Mouse (Mus musculus): ENCODE measurements around the gene Tbxas1. TPM values are rescaled to one million over a fixed set of nuclear protein-coding genes. Genes with fewer than 3 reads are reported as not detected.
A peak's percentile ranks its signal among the peaks of the same experiment; 100 is the strongest.

Tbxas1 gene
- polyA plus RNA-seq, 1 experiment from 2014 or later = 4.8 TPM

- Histone ChIP-seq H3K27ac (ENCODE audit: low read length) (no peak overlapping the region), H3K36me3 (ENCODE audit: control insufficient read depth, insufficient read depth, low read length) (no peaks in the 10 kb centered on the region), H3K4me2 (ENCODE audit: low read depth, low read length) (no peak overlapping the region), H3K4me1 (ENCODE audit: control insufficient read depth, insufficient read depth, low read length) (no peaks in the 10 kb centered on the region), H3K4me3 (ENCODE audit: low read length) (no peak overlapping the region), H3K27me3 (replicated peaks; ENCODE audit: control insufficient read depth, insufficient read depth, low read length) (no peaks in the 10 kb centered on the region), H3K9ac (ENCODE audit: low read depth, low read length) (no peak overlapping the region), H3K9me3 (ENCODE audit: control insufficient read depth, low read length) (no peaks in the 10 kb centered on the region)
- 66% methylated on average over 4 of the region's 4 CpGs for WGBS
- ATAC-seq = no peak
Measured at GRCm38 (mm10) chr6:39036204-39036603, 161.0 kb downstream of the Tbxas1 start.

- Histone ChIP-seq H3K9me3 (ENCODE audit: control insufficient read depth, low read length) (no peaks in the 10 kb centered on the region), H3K27me3 (replicated peaks; ENCODE audit: control insufficient read depth, insufficient read depth, low read length) (no peaks in the 10 kb centered on the region), H3K4me1 (ENCODE audit: control insufficient read depth, insufficient read depth, low read length) (no peaks in the 10 kb centered on the region), H3K4me2 (ENCODE audit: low read depth, low read length) (no peak overlapping the region), H3K27ac (ENCODE audit: low read length) (no peak overlapping the region), H3K4me3 (ENCODE audit: low read length) (no peak overlapping the region), H3K36me3 (ENCODE audit: control insufficient read depth, insufficient read depth, low read length) (no peaks in the 10 kb centered on the region), H3K9ac (ENCODE audit: low read depth, low read length) (no peak overlapping the region)
- WGBS = 76% methylated on average over 9 of the region's 9 CpGs
- no peak for ATAC-seq
Measured at GRCm38 (mm10) chr6:39040451-39040850, 165.2 kb downstream of the Tbxas1 start.

GRCm38 (mm10) chr6:39049141-39049540, 173.9 kb downstream of the Tbxas1 start:
- Histone ChIP-seq H3K27me3 (replicated peaks; ENCODE audit: control insufficient read depth, insufficient read depth, low read length) (no peaks in the 10 kb centered on the region), H3K4me2 (ENCODE audit: low read depth, low read length) (no peak overlapping the region), H3K36me3 (ENCODE audit: control insufficient read depth, insufficient read depth, low read length) (no peaks in the 10 kb centered on the region), H3K4me3 (ENCODE audit: low read length) (no peak overlapping the region), H3K9ac (ENCODE audit: low read depth, low read length) (no peak overlapping the region), H3K9me3 (ENCODE audit: control insufficient read depth, low read length) (no peaks in the 10 kb centered on the region), H3K27ac (ENCODE audit: low read length) (no peak overlapping the region), H3K4me1 (ENCODE audit: control insufficient read depth, insufficient read depth, low read length) (0 out of 2 replicates have a peak, but pooled peaks cover 4% of the 10 kb centered on the region)
- 69% methylated on average over 5 of the region's 5 CpGs for WGBS
- ATAC-seq = no peak

GRCm38 (mm10) chr6:39050836-39051235, 175.6 kb downstream of the Tbxas1 start:
- no peak overlapping the region for H3K27ac ChIP-seq (ENCODE audit: low read length)
- ATAC-seq = no peak
- no peaks in the 10 kb centered on the region for H3K9me3 ChIP-seq (ENCODE audit: control insufficient read depth, low read length)

GRCm38 (mm10) chr6:39051799-39052556, 176.8 kb downstream of the Tbxas1 start:
- H3K27me3 ChIP-seq (replicated peaks; ENCODE audit: control insufficient read depth, insufficient read depth, low read length) = no peaks in the 10 kb centered on the region
- no peaks in the 10 kb centered on the region for H3K9me3 ChIP-seq (ENCODE audit: control insufficient read depth, low read length)
- H3K9ac ChIP-seq (ENCODE audit: low read depth, low read length) = no peak overlapping the region
- H3K4me3 ChIP-seq (ENCODE audit: low read length) = no peak overlapping the region
- H3K4me1 ChIP-seq (ENCODE audit: control insufficient read depth, insufficient read depth, low read length) = peaks cover 9% of the 10 kb centered on the region; the same call in 1 of the 2 replicates
- H3K4me2 ChIP-seq (ENCODE audit: low read depth, low read length) = no peak overlapping the region
- H3K27ac ChIP-seq (ENCODE audit: low read length) = no peak overlapping the region
- H3K36me3 ChIP-seq (ENCODE audit: control insufficient read depth, insufficient read depth, low read length) = no peaks in the 10 kb centered on the region
- 66% methylated on average over 9 of the region's 9 CpGs for WGBS
- peak; percentile 55; the same call in 1 of the 2 replicates for ATAC-seq

More at GRCm38 (mm10) chr6:39050836-39051235, 175.6 kb downstream of the Tbxas1 start:
- WGBS = 39% methylated on average over 6 of the region's 6 CpGs
- Histone ChIP-seq H3K36me3 (ENCODE audit: control insufficient read depth, insufficient read depth, low read length) (no peaks in the 10 kb centered on the region), H3K27me3 (replicated peaks; ENCODE audit: control insufficient read depth, insufficient read depth, low read length) (no peaks in the 10 kb centered on the region), H3K4me1 (ENCODE audit: control insufficient read depth, insufficient read depth, low read length) (peaks cover 8% of the 10 kb centered on the region; the same call in 1 of the 2 replicates), H3K4me2 (ENCODE audit: low read depth, low read length) (no peak overlapping the region), H3K9ac (ENCODE audit: low read depth, low read length) (no peak overlapping the region), H3K4me3 (ENCODE audit: low read length) (no peak overlapping the region)

- Histone ChIP-seq H3K36me3 (ENCODE audit: control insufficient read depth, insufficient read depth, low read length) (no peaks in the 10 kb centered on the region), H3K9me3 (ENCODE audit: control insufficient read depth, low read length) (no peaks in the 10 kb centered on the region), H3K9ac (ENCODE audit: low read depth, low read length) (no peak overlapping the region), H3K4me1 (ENCODE audit: control insufficient read depth, insufficient read depth, low read length) (peaks cover 9% of the 10 kb centered on the region; the same call in 1 of the 2 replicates), H3K27me3 (replicated peaks; ENCODE audit: control insufficient read depth, insufficient read depth, low read length) (no peaks in the 10 kb centered on the region), H3K4me3 (ENCODE audit: low read length) (no peak overlapping the region), H3K4me2 (ENCODE audit: low read depth, low read length) (no peak overlapping the region), H3K27ac (ENCODE audit: low read length) (no peak overlapping the region)
- ATAC-seq = no peak
- 91% methylated on average over 4 of the region's 4 CpGs for WGBS
Measured at GRCm38 (mm10) chr6:39052636-39053035, 177.4 kb downstream of the Tbxas1 start.

- Histone ChIP-seq H3K27me3 (replicated peaks; ENCODE audit: control insufficient read depth, insufficient read depth, low read length) (no peaks in the 10 kb centered on the region), H3K4me1 (ENCODE audit: control insufficient read depth, insufficient read depth, low read length) (peaks cover 15% of the 10 kb centered on the region), H3K27ac (ENCODE audit: low read length) (no peak overlapping the region), H3K4me2 (ENCODE audit: low read depth, low read length) (no peak overlapping the region), H3K36me3 (ENCODE audit: control insufficient read depth, insufficient read depth, low read length) (no peaks in the 10 kb centered on the region), H3K9me3 (ENCODE audit: control insufficient read depth, low read length) (no peaks in the 10 kb centered on the region), H3K4me3 (ENCODE audit: low read length) (no peak overlapping the region), H3K9ac (ENCODE audit: low read depth, low read length) (no peak overlapping the region)
- WGBS = 73% methylated on average over 13 of the region's 13 CpGs
- ATAC-seq = no peak
Measured at GRCm38 (mm10) chr6:39054206-39054864, 179.1 kb downstream of the Tbxas1 start.

GRCm38 (mm10) chr6:39054878-39055508, 179.8 kb downstream of the Tbxas1 start:
- no peak overlapping the region for H3K27ac ChIP-seq (ENCODE audit: low read length)
- H3K9ac ChIP-seq (ENCODE audit: low read depth, low read length) = no peak overlapping the region
- H3K27me3 ChIP-seq (replicated peaks; ENCODE audit: control insufficient read depth, insufficient read depth, low read length) = no peaks in the 10 kb centered on the region
- peaks cover 19% of the 10 kb centered on the region for H3K4me1 ChIP-seq (ENCODE audit: control insufficient read depth, insufficient read depth, low read length)
- H3K4me3 ChIP-seq (ENCODE audit: low read length) = no peak overlapping the region
- H3K9me3 ChIP-seq (ENCODE audit: control insufficient read depth, low read length) = no peaks in the 10 kb centered on the region
- WGBS = 78% methylated on average over 6 of the region's 6 CpGs
- H3K36me3 ChIP-seq (ENCODE audit: control insufficient read depth, insufficient read depth, low read length) = no peaks in the 10 kb centered on the region
- no peak for ATAC-seq
- no peak overlapping the region for H3K4me2 ChIP-seq (ENCODE audit: low read depth, low read length)

- Histone ChIP-seq H3K27me3 (replicated peaks; ENCODE audit: control insufficient read depth, insufficient read depth, low read length) (no peaks in the 10 kb centered on the region), H3K27ac (ENCODE audit: low read length) (no peak overlapping the region), H3K9ac (ENCODE audit: low read depth, low read length) (0 out of 2 replicates have a peak overlapping the region, but pooled peaks have one; percentile 27), H3K4me3 (ENCODE audit: low read length) (no peak overlapping the region), H3K9me3 (ENCODE audit: control insufficient read depth, low read length) (no peaks in the 10 kb centered on the region), H3K4me1 (ENCODE audit: control insufficient read depth, insufficient read depth, low read length) (peaks cover 23% of the 10 kb centered on the region), H3K4me2 (ENCODE audit: low read depth, low read length) (0 out of 2 replicates have a peak overlapping the region, but pooled peaks have one; percentile 20), H3K36me3 (ENCODE audit: control insufficient read depth, insufficient read depth, low read length) (no peaks in the 10 kb centered on the region)
- WGBS = 51% methylated on average over 7 of the region's 7 CpGs
- no peak for ATAC-seq
Measured at GRCm38 (mm10) chr6:39055831-39056261, 180.6 kb downstream of the Tbxas1 start.

Measured in intestine, embryonic 16.5 days (tissue).